Mouse (Mus musculus) ES-E14 (cell line): ENCODE data around the gene Erc2.

Experiments used
- HCFC1 ChIP-seq: IDR thresholded peaks from 2 replicates; pipeline ENCODE4 v1.6.1; 2012; ENCODE audit warnings: low read length, inconsistent platforms, borderline replicate concordance; ENCODE audit not compliant: insufficient read depth
- MAFK ChIP-seq: IDR thresholded peaks from 2 replicates; pipeline ENCODE4 v1.6.1; 2014; ENCODE audit warnings: mild to moderate bottlenecking, low read depth, low read length, inconsistent platforms; ENCODE audit not compliant: insufficient read depth
- ZC3H11A ChIP-seq: IDR thresholded peaks from 2 replicates; pipeline ENCODE4 v1.6.1; 2012; ENCODE audit warnings: low read depth, mild to moderate bottlenecking, inconsistent platforms, low read length, borderline replicate concordance
- ZNF384 ChIP-seq: IDR thresholded peaks from 2 replicates; pipeline ENCODE4 v1.6.1; 2012; ENCODE audit warnings: low read depth, low read length, inconsistent platforms

DNA sequence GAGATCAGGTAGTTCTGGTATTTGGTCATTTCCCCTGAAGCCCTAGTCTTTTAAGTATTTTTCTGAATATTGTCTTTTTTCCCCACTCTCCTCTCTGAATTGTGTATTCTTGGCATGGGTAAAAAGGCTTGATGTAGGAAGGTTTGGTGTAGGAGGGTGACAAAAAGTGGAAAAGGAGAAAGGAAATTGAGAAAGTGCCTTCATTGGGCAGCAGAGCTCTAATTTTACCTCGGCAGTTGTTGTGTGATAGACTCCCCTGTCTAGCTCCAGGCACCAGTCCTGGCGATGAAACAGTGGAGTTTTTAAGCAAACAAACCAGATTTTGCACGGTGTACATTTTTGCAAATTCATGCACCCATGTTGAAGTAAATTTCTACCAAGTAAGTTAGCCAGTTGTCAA is 99.5 kb downstream of the Erc2 start:
- TF ChIP-seq HCFC1 (no peak), ZNF384 (no peak), ZC3H11A (no peak), MAFK (no peak)
